ENCODE assay signal across 1 mouse cellular context in genomic region chr4:126018966-126019538, GRCm38 (mm10).
TF ChIP-seq lines count a peak whose summit lies in the region.

No protein-coding gene starts in this region.

TF ChIP-seq in CH12.LX, 34 proteins besides CTCF, POLR2A, EP300 and RAD21:
- TF ChIP-seq NRF1 (IDR thresholded peaks at IDR 0.05; ENCODE audit: low read depth, low read length): no peak
- TF ChIP-seq KAT2A (IDR thresholded peaks at IDR 0.05; ENCODE audit: insufficient replicate concordance, low read length): no peak
- TF ChIP-seq MEF2A (IDR thresholded peaks at IDR 0.05; ENCODE audit: borderline replicate concordance, low read depth, low read length): 0 out of 2 replicates have a peak, but pooled peaks have one; percentile 13
- no peak for TF ChIP-seq MAZ (IDR thresholded peaks at IDR 0.05; ENCODE audit: low read depth, low read length)
- 0 out of 2 replicates have a peak, but pooled peaks have one; percentile 23 for TF ChIP-seq HCFC1 (IDR thresholded peaks at IDR 0.05; ENCODE audit: low read depth, low read length)
- no peak for TF ChIP-seq USF1 (IDR thresholded peaks at IDR 0.05; ENCODE audit: low read depth, low read length)
- TF ChIP-seq SIN3A (IDR thresholded peaks at IDR 0.05; ENCODE audit: low read length): no peak
- no peak for TF ChIP-seq NELFE (IDR thresholded peaks at IDR 0.05; ENCODE audit: low read depth, low read length)
- TF ChIP-seq ZNF384 (IDR thresholded peaks at IDR 0.05; ENCODE audit: low read depth, low read length): no peak
- peak; percentile 93 for TF ChIP-seq BHLHE40 (IDR thresholded peaks at IDR 0.05; ENCODE audit: low read depth, low read length)
- TF ChIP-seq ELF1 (IDR thresholded peaks at IDR 0.05; ENCODE audit: low read depth, low read length): peak; percentile 58
- TF ChIP-seq IRF4 (IDR thresholded peaks at IDR 0.05; ENCODE audit: low read depth, low read length): peak; percentile 70
- TF ChIP-seq ETS1 (conservative IDR thresholded peaks at IDR 0.05; ENCODE audit: low read depth, low read length): peak; percentile 48
- TF ChIP-seq POLR2AphosphoS2 (IDR thresholded peaks at IDR 0.05; ENCODE audit: low read depth, low read length): no peak
- TF ChIP-seq ZKSCAN1 (IDR thresholded peaks at IDR 0.05; ENCODE audit: borderline replicate concordance, low read depth, low read length): peak; percentile 91
- no peak for TF ChIP-seq CHD1 (IDR thresholded peaks at IDR 0.05; ENCODE audit: low read depth, low read length)
- TF ChIP-seq E2F4 (IDR thresholded peaks at IDR 0.05; ENCODE audit: insufficient replicate concordance, low read depth, low read length): no peak
- no peak for TF ChIP-seq GABPA (IDR thresholded peaks at IDR 0.05; ENCODE audit: insufficient replicate concordance, low read depth, low read length)
- no peak for TF ChIP-seq JUN (IDR thresholded peaks at IDR 0.05; ENCODE audit: insufficient read depth, low read depth, low read length)
- 0 out of 2 replicates have a peak, but pooled peaks have one; percentile 17 for TF ChIP-seq TBP (conservative IDR thresholded peaks at IDR 0.05; ENCODE audit: low read depth, low read length)
